Mouse (Mus musculus) bone marrow macrophage, adult 2 months (primary cell): ENCODE results near the gene Fam227a.

Experiments used
- CTCF ChIP-seq: IDR thresholded peaks from 2 replicates; pipeline ENCODE4 v1.5.1; 2012; ENCODE audit warnings: low read depth, mild to moderate bottlenecking, low read length, moderate library complexity
- POLR2A ChIP-seq: IDR thresholded peaks from 2 replicates; pipeline ENCODE4 v1.6.1; 2012; ENCODE audit warnings: mild to moderate bottlenecking, low read depth, low read length, borderline replicate concordance

DNA sequence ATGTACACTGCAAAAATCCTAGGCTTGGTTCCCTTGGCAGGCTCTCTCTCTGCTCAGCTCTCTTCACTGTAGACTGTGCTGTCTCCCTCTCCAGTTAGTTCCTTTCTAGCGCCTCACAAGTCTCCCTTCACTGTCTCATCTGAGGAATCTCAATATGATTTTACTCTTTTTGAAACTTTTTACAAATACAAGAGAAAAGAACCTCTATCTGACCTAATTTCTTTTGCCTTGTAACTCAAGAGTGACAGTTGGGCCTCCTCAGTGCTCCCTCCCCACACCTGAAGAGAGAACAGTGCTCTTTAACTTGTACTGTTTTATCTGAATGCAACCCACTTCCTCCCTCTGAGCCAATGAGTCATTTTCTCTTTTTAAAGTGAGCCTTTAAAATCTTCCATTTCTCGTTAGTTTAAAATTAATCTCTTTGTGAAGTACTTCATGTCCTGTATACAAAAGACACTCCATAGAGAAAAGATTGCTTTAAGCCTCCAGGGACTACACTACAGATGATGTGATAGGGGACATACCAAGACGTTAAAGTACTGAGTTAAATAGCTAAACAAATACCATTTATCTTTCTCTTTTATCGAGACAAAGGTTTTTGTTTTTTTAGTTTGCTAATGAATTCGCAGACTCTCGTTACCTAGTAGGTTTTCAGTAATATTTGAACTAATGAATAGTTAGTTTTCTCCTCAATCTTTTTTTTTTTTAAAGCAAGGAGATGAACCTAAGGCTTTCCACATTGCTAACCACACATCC, 80.9 kb downstream of the Fam227a start:
- TF ChIP-seq CTCF = no peak
- no peak for TF ChIP-seq POLR2A
